Mouse (Mus musculus) megakaryocyte, embryonic 14.5 days (primary cell): ENCODE results near the gene Il27. TPM values are rescaled to one million over a fixed set of nuclear protein-coding genes. Genes with fewer than 3 reads are reported as not detected.

Experiments
- H3K27me3 ChIP-seq: replicated peaks from 2 replicates; pipeline ENCODE3; 2012; ENCODE audit warnings: inconsistent platforms
- H3K36me3 ChIP-seq: replicated peaks from 2 replicates; pipeline ENCODE3; 2012; ENCODE audit warnings: low read length, inconsistent platforms, mixed read lengths
- H3K4me1 ChIP-seq: 2 replicates; pipeline ENCODE4 v1.6.1; 2012; ENCODE audit warnings: inconsistent platforms
- H3K4me3 ChIP-seq: replicated peaks from 2 replicates; pipeline ENCODE3; 2012; ENCODE audit warnings: moderate library complexity, mild to moderate bottlenecking, inconsistent platforms
- H3K9me3 ChIP-seq: 2 replicates; pipeline ENCODE4 v1.6.1; 2012; ENCODE audit warnings: inconsistent platforms
- FLI1 ChIP-seq: IDR thresholded peaks from 2 replicates; pipeline ENCODE4 v1.6.1; 2012; ENCODE audit warnings: low read length, inconsistent platforms, mixed read lengths
- GATA1 ChIP-seq: IDR thresholded peaks from 3 replicates; pipeline ENCODE4 v1.6.1; 2012; ENCODE audit warnings: mixed read lengths, low read length, inconsistent platforms, borderline replicate concordance
- polyA plus RNA-seq: library from polyadenylated mRNA; stranded (reverse); fragments of >175 nt; gene quantifications from 2 replicates; pipeline ENCODE4 v1.2.3, GENCODE M21; 2012; ENCODE audit warnings: low replicate concordance; ENCODE audit not compliant: insufficient read depth

Il27 gene
- polyA plus RNA-seq, 1 experiment: 1.4 TPM

DNA sequence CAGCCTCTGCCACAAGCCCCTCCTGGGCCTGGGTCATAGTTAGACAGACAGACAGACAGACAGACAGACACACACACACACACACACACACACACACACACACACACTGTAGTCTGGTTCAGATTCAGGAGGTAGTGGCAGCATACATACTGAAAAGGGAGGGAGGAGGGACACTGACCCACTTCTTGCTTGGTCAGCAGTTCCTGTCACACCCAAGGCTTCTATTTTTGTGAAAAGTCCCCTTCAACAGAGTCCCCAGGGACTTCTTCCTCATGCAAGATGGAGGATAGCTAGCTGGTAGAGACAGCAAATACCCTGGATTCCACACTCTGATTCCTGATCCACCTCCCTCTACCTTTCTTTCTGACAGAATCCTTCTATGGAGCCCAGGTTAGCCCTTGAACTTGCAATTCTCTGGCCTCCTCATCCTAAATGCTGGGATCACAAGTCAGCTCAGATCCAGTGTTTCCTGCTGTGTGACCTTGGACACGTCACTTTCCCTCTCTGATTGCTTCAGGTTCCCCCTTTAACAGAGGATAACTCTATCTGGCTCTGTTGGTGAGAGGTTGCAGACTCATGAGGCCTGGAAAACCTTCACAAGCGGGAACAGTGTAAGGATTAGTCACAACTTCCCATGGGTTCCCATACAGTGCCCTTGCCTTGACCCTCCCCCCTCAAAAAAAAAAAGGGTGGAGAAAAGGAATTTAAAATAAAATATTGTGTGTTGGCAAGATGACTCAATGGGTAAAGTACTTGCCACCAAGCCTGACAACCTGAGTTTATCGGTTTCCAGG is 31.3 kb upstream of the Il27 start:
- Histone ChIP-seq H3K9me3 (no peaks in the 10 kb centered on the region), H3K27me3 (no peaks in the 10 kb centered on the region), H3K36me3 (peaks cover 50% of the 10 kb centered on the region), H3K4me3 (peak overlapping the region; percentile 90), H3K4me1 (peaks cover 97% of the 10 kb centered on the region)
- no peak for TF ChIP-seq GATA1
- TF ChIP-seq FLI1: no peak

GRCm38 (mm10) chr7:126625369-126625768 is 30.6 kb upstream of the Il27 start:
- TF ChIP-seq GATA1: no peak
- Histone ChIP-seq H3K4me1 (peaks cover 97% of the 10 kb centered on the region), H3K4me3 (peak overlapping the region; percentile 90)

DNA sequence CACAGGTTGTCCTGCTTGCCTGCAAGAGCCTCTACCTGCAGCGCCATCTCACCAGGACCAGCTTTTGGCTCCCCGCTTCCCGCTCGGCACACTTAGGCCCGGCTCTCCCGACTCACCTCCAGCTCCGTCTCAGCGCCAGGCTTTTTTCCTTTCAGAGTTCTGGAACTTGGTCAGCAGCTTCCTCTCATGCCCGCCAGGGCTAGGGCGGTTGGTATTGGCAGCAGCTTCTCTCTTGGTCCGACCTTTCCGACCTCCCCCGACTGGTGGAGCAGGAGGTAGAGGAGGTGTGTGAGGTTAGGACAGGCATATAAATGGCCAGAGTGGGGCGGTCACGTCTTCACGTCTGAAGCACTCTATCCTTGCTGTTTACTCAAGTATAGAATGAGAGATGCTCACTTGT is 30.0 kb upstream of the Il27 start:
- Histone ChIP-seq H3K36me3 (peaks cover 51% of the 10 kb centered on the region), H3K9me3 (no peaks in the 10 kb centered on the region), H3K4me3 (peak overlapping the region; percentile 90), H3K4me1 (peaks cover 100% of the 10 kb centered on the region), H3K27me3 (no peaks in the 10 kb centered on the region)
- TF ChIP-seq GATA1 (no peak), FLI1 (no peak)

More at GRCm38 (mm10) chr7:126625369-126625768, 30.6 kb upstream of the Il27 start:
- Histone ChIP-seq H3K27me3 (no peaks in the 10 kb centered on the region), H3K36me3 (peaks cover 51% of the 10 kb centered on the region), H3K9me3 (no peaks in the 10 kb centered on the region)

DNA sequence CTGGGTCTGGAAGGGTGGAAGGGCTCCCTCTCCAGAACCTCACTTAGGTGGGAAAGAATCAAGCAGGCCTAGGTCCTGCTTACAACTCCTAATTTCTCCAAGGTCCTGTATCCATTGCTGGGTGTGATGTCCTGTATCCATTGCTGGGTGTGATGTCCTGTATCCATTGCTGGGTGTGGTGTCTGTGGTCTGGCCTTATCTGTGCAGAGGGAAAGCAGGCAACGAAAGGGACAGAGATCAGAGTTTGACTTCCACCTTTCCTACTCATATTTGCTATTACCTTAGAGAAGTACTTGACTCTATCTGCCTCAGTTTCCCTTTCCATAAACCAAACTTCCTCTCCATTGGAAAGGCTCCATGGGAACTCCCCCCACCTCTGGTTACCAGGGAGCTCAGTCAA is 28.6 kb upstream of the Il27 start:
- Histone ChIP-seq H3K9me3 (no peaks in the 10 kb centered on the region), H3K27me3 (no peaks in the 10 kb centered on the region), H3K4me3 (peak overlapping the region; percentile 91), H3K36me3 (peaks cover 49% of the 10 kb centered on the region), H3K4me1 (peaks cover 96% of the 10 kb centered on the region)
- TF ChIP-seq GATA1 (no peak), FLI1 (no peak)

DNA sequence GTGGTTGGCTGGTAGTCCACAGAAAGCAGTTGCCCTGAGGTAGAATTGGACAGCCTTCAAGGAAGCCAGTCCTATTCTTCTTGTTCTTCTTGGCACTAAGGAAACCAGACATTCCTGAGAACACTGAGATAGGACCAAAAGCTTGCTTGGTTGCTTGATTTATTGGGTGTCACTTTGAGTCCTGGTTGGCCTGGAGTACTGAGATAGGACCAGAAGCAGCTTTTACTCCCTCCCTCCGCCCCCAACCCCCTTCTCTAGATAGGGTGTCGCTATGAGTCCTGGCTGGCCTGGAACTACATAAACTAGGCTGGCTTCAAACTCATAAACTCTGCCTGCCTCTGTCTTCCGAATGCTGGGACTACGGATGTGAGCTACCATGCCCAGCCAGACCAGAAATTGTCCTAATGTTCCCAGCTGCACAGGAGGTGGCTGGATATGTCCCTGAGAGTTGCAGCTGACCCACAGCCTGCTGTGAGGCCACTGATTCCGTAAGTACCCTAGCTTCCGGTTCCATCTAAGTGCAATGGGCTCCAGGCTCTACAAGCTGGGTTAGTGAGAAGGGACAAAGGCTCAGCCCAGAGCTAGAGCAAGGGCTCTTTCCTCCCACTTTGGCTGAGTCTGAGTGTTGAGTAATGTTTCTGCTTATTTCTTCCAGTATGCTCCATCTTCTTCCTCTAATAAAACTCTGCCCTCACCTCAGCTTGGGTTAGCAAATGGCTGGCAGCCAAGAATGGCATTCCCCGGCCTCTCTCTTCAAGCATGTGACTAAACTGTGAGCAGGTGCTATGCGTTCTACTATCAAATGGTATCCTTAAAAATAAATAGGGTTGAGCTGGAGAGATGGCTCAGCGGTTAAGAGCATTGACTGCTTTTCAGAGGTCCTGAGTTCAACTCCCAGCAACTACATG is 27.0 kb upstream of the Il27 start:
- TF ChIP-seq FLI1 (0 out of 2 replicates have a peak, but pooled peaks have one; percentile 13), GATA1 (peak; percentile 27; the same call in 1 of the 3 replicates)
- Histone ChIP-seq H3K4me1 (peaks cover 83% of the 10 kb centered on the region), H3K36me3 (peaks cover 35% of the 10 kb centered on the region), H3K9me3 (no peaks in the 10 kb centered on the region), H3K4me3 (peak overlapping the region; percentile 91), H3K27me3 (no peaks in the 10 kb centered on the region)

DNA sequence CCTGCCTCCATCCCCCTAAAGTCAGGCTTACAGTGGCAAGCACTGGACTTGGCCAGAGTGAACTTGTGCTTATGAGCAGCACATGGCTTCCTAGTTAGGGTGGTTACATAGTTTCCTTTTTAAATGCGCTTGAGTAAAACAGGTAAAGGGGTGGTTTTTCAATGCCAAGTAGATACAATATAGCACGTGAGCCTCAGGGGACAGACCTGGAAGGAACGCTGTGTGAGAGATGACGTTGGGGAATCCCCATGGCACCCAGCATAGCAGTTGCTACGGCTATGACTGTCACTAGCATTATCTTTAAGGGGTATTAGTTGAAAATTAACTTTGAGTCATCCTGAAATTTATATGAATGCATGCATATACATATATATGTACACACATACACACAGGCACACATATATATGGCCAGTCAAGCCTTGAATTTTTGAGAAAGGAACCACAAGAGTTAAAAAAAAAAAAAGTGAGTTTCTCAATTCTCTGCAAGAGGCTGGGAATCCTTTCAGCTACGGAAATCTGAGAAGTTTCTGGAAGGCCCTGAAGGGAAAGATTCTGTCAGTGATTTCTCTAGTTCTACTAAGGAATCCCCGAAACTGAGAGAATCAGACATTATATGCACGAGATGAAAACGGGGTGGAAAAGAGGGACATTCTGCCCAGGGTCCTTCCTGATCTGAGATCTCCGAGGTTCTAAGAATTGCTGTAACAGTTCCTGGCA is 25.0 kb upstream of the Il27 start:
- no peak overlapping the region for H3K4me3 ChIP-seq
- no peaks in the 10 kb centered on the region for H3K27me3 ChIP-seq
- H3K36me3 ChIP-seq: peaks cover 22% of the 10 kb centered on the region
- H3K4me1 ChIP-seq: peaks cover 66% of the 10 kb centered on the region
- H3K9me3 ChIP-seq: no peaks in the 10 kb centered on the region
- TF ChIP-seq GATA1 (no peak), FLI1 (no peak)

DNA sequence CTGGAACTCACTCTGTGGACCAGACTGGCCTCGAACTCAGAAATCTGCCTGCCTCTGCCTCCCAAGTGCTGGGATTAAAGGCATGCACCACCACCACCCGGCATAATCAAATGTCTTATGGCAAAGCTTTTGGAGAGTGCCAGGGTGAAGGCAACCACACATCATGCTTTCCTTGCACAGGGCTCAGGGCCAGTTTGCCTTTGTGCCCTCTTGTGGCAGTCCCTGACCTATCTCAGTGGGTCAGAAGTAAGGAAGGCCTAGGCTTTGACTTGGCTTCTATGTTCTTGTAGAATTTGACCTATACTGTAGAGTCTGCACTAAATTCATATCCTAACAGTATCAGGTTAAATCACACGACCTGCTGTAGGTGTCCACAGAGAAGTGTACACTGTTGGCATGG is 22.0 kb upstream of the Il27 start:
- no peak for TF ChIP-seq FLI1
- TF ChIP-seq GATA1: no peak

DNA sequence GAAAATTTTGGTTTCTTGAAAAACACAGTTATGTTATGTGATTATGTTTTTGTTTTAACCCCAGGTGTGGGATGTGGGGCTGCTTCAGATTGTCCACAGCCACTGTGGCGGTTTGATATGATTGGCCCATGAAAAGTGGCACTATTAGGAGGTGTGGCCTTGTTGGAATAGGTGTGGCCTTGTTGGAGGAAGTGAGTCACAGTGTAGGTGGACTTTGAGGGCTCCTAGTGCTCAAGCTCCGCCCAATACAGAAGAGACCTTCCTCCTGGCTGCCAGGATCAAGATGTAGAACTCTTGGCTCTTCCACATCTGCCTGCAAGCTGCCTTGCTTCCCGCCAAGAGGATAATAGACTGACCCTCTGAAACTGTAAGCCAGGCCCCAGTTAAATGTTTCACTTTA is 18.0 kb upstream of the Il27 start:
- Histone ChIP-seq H3K36me3 (peaks cover 14% of the 10 kb centered on the region), H3K9me3 (peaks cover 15% of the 10 kb centered on the region; the same call in 1 of the 2 replicates), H3K27me3 (no peaks in the 10 kb centered on the region), H3K4me3 (no peak overlapping the region), H3K4me1 (peaks cover 25% of the 10 kb centered on the region)
- TF ChIP-seq GATA1 (no peak), FLI1 (no peak)

More for the DNA sequence above, 22.0 kb upstream of the Il27 start:
- H3K9me3 ChIP-seq: peaks cover 6% of the 10 kb centered on the region; the same call in 1 of the 2 replicates
- peaks cover 12% of the 10 kb centered on the region for H3K36me3 ChIP-seq
- no peak overlapping the region for H3K4me3 ChIP-seq
- H3K27me3 ChIP-seq: no peaks in the 10 kb centered on the region
- peaks cover 47% of the 10 kb centered on the region for H3K4me1 ChIP-seq

GRCm38 (mm10) chr7:126607796-126608195 is 13.1 kb upstream of the Il27 start:
- TF ChIP-seq GATA1 (no peak), FLI1 (no peak)
- H3K27me3 ChIP-seq: no peaks in the 10 kb centered on the region
- H3K4me3 ChIP-seq: no peak overlapping the region
- H3K36me3 ChIP-seq: peaks cover 7% of the 10 kb centered on the region
- peaks cover 10% of the 10 kb centered on the region; the same call in 1 of the 2 replicates for H3K9me3 ChIP-seq
- peaks cover 53% of the 10 kb centered on the region for H3K4me1 ChIP-seq
